Mouse (Mus musculus) liver, embryonic 11.5 days (tissue): ENCODE measurements around the gene Ptprt. TPM values are rescaled to one million over a fixed set of nuclear protein-coding genes. Genes with fewer than 3 reads are reported as not detected.

Source experiments
- ATAC-seq: fragments of 200-750 bp; cut with Nextera tagmentation; replicated peaks from 2 replicates; pipeline ENCODE4 v1.8.0; 2017; ENCODE audit warnings: moderate number of reproducible peaks, mild to moderate bottlenecking, moderate TSS enrichment, moderate library complexity; ENCODE audit not compliant: low FRiP score
- DNase-seq: peaks from one replicate; pipeline ENCODE4 v3.0.0-alpha.2; 2017; ENCODE audit warnings: low spot score
- H3K27ac ChIP-seq: fragments of 300-500 bp; sonication (generic); 2 replicates; pipeline ENCODE4 v1.5.1; 2014; ENCODE audit warnings: mild to moderate bottlenecking, low read depth, low read length, control low read depth
- H3K27me3 ChIP-seq: fragments of 300-500 bp; sonication (generic); replicated peaks from 2 replicates; pipeline ENCODE4 v1.6.1; 2014; ENCODE audit warnings: low read length, mixed read lengths; ENCODE audit not compliant: control insufficient read depth, insufficient read depth
- H3K36me3 ChIP-seq: fragments of 300-500 bp; sonication (generic); 2 replicates; pipeline ENCODE4 v1.6.1; 2014; ENCODE audit warnings: mild to moderate bottlenecking, low read length, moderate library complexity, mixed read lengths; ENCODE audit not compliant: control insufficient read depth, insufficient read depth
- H3K4me1 ChIP-seq: fragments of 300-500 bp; sonication (generic); replicated peaks from 2 replicates; pipeline ENCODE4 v1.6.1; 2014; ENCODE audit warnings: low read length, mixed read lengths; ENCODE audit not compliant: control insufficient read depth, insufficient read depth
- H3K4me2 ChIP-seq: fragments of 300-500 bp; sonication (generic); 2 replicates; pipeline ENCODE4 v1.6.1; 2014; ENCODE audit warnings: mild to moderate bottlenecking, control low read depth, moderate library complexity
- H3K4me3 ChIP-seq: fragments of 300-500 bp; sonication (generic); 2 replicates; pipeline ENCODE4 v1.5.1; 2014; ENCODE audit warnings: low read depth, low read length, control low read depth
- H3K9ac ChIP-seq: fragments of 300-500 bp; sonication (generic); 2 replicates; pipeline ENCODE4 v1.6.1; 2014; ENCODE audit warnings: low read depth, low read length, control low read depth
- H3K9me3 ChIP-seq: fragments of 300-500 bp; sonication (generic); 2 replicates; pipeline ENCODE4 v1.6.1; 2016; ENCODE audit warnings: low read length, inconsistent platforms, mixed read lengths; ENCODE audit not compliant: control insufficient read depth
- WGBS: fragments of 180-500 bp; shearing (Covaris S2); extraction: QIAGEN DNeasy Blood & Tissue Kit; methylation state at CpG from one replicate; pipeline ENCODE4 v1.1.7; 2014; 5-methylcytosine and 5-hydroxymethylcytosine counted together
- polyA plus RNA-seq: library from polyadenylated mRNA; unstranded; fragments of >200 nt; fragmentation: Nextera tagmentation; extraction: Ambion mirVana; gene quantifications from 2 replicates; pipeline ENCODE4 v1.2.1, GENCODE M21; 2014

The Ptprt gene
- polyA plus RNA-seq, 1 experiment from 2014 or later = 0.34 TPM

DNA sequence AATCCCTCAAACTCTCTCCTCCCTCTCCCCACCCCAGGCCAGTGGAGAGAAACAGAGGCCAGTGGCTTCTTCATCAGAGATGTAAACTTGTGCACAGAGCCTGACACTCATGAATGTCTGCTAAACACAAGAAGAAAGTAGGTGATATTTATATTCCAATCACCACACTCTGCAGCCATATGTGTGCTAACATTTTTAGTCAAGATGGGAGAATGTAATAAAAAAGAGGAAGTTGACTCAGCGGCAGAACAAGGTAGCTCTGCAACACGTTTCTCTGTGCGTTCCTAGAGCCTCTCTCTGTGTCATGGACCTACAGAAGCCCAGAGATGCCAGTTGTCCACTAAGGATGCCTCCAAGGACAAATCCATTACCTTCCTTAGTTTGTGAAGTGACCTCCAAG, 34.9 kb downstream of the Ptprt start:
- Histone ChIP-seq H3K4me2 (no peak overlapping the region), H3K27ac (no peak overlapping the region), H3K9ac (no peak overlapping the region), H3K27me3 (no peaks in the 10 kb centered on the region), H3K4me3 (no peak overlapping the region), H3K36me3 (no peaks in the 10 kb centered on the region), H3K4me1 (no peaks in the 10 kb centered on the region), H3K9me3 (no peaks in the 10 kb centered on the region)
- 74% methylated on average over 3 of the region's 3 CpGs for WGBS
- ATAC-seq (no peak), DNase-seq (no peak)

DNA sequence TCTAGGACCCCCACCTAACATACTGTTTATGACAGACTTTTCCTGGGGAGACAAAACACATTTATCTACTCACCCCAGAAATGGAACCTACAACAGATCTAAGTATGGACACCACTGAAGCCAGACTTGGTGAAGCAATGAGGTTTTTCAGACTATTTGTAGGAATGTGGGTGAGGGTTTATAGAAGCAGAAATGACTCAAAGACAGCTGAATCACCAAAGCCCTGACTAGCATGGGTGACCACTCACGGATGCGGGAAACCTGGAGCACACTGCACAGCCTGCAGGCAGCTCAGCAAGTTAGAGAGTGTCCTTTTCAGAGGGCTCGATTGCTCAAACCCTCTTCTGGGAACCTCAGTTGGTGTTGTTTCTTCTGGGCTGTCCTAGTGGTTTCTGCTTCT, 36.2 kb downstream of the Ptprt start:
- Histone ChIP-seq H3K4me3 (no peak overlapping the region), H3K36me3 (no peaks in the 10 kb centered on the region), H3K27ac (no peak overlapping the region), H3K9me3 (no peaks in the 10 kb centered on the region), H3K4me1 (no peaks in the 10 kb centered on the region), H3K4me2 (no peak overlapping the region), H3K27me3 (no peaks in the 10 kb centered on the region), H3K9ac (no peak overlapping the region)
- 89% methylated on average over 3 of the region's 3 CpGs for WGBS
- DNase-seq (no peak), ATAC-seq (no peak)

DNA sequence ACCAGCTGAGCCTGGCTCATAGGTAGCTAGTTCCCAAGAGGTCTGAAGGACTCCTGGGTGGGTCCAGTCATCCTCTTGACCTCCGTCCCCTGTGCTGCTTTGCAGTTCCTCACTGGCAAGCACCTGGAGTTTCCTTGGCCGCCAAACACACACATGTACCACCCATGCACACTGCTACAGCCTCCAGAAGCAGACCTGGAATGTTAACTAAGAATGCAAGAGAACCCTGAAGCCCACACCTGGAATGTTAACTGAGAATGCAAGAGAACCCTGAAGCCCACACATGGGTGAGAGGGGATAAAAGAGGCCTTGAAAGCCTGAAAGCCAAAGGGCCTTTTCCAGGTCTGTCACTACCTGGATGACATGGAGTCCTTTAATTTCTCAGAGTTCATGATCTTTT, 46.7 kb downstream of the Ptprt start:
- H3K9ac ChIP-seq = no peak overlapping the region
- H3K4me2 ChIP-seq = no peak overlapping the region
- no peaks in the 10 kb centered on the region for H3K9me3 ChIP-seq
- H3K36me3 ChIP-seq = no peaks in the 10 kb centered on the region
- H3K27me3 ChIP-seq = no peaks in the 10 kb centered on the region
- no peak overlapping the region for H3K27ac ChIP-seq
- no peak for DNase-seq
- WGBS = 56% methylated on average over 2 of the region's 2 CpGs
- no peaks in the 10 kb centered on the region for H3K4me1 ChIP-seq
- no peak overlapping the region for H3K4me3 ChIP-seq
- no peak for ATAC-seq

DNA sequence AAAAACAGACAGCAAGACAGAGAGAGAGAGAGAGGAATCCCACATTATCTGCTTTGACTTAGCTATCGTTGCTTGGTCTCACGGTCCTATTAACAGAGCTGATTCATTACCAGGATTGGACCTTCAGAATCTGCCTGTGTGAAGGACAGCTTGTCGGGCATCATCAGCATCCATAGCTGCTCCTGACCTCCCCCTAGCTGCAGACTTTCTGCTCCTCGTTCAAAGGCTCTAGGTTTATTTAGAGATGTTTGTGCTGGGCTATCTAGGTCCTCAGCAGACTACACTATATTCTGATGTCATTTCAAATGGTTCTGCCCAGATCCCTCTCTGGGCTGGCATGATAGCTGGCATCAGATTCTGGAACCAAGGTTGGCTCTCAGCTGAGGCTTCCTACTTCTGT, 47.5 kb downstream of the Ptprt start:
- Histone ChIP-seq H3K36me3 (no peaks in the 10 kb centered on the region), H3K27ac (no peak overlapping the region), H3K9ac (no peak overlapping the region), H3K27me3 (no peaks in the 10 kb centered on the region), H3K4me1 (no peaks in the 10 kb centered on the region), H3K9me3 (no peaks in the 10 kb centered on the region), H3K4me3 (no peak overlapping the region), H3K4me2 (no peak overlapping the region)
- ATAC-seq (no peak), DNase-seq (no peak)
- WGBS = 76% methylated on average over 4 of the region's 4 CpGs

DNA sequence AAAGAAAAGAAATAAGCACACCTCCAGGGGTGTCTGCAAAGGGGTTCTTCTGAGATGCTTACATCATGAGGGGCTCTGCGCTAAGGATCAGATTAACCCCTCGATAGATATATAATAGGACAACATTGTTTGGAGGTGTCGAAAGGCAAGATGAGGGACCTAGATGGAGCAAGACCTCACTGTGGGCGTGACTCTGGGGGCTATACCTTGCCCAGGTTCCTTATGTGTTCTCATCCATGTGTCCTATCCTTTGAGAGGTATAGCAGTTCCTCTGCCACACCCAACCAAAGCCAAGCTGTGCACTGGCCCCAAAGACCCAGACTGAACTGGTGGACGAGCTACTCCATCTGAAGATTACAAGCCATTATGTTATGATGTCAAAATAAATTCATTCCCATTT, 58.2 kb downstream of the Ptprt start:
- no peak overlapping the region for H3K27ac ChIP-seq
- no peak overlapping the region for H3K4me2 ChIP-seq
- ATAC-seq = no peak
- no peaks in the 10 kb centered on the region for H3K4me1 ChIP-seq
- no peaks in the 10 kb centered on the region for H3K27me3 ChIP-seq
- no peak for DNase-seq
- no peak overlapping the region for H3K9ac ChIP-seq
- no peaks in the 10 kb centered on the region for H3K9me3 ChIP-seq
- H3K36me3 ChIP-seq = no peaks in the 10 kb centered on the region
- 82% methylated on average over 5 of the region's 5 CpGs for WGBS
- no peak overlapping the region for H3K4me3 ChIP-seq

DNA sequence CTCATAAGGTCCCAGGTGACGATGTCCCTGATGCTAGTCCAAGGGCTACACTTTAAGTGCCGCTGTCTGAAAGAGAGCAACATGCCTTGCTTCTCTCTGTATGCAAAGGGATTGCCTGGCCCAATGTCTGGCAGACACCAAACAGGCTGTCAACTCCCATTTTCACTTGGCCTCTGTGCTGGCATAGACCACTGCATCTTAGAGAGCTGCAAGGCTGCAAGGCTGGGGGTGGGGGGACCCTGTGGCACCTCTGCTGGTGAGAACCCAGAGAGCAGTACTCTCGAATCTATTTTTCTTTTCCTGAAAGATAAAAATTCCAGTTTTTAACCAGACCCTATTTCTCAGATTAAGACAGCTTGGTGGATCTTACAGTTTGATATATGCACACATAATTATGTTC, 69.6 kb downstream of the Ptprt start:
- no peak for DNase-seq
- H3K4me1 ChIP-seq = no peaks in the 10 kb centered on the region
- H3K36me3 ChIP-seq = no peaks in the 10 kb centered on the region
- H3K27ac ChIP-seq = no peak overlapping the region
- ATAC-seq = no peak
- no peak overlapping the region for H3K4me3 ChIP-seq
- H3K9me3 ChIP-seq = no peaks in the 10 kb centered on the region
- no peak overlapping the region for H3K4me2 ChIP-seq
- no peak overlapping the region for H3K9ac ChIP-seq
- 77% methylated on average over 3 of the region's 3 CpGs for WGBS
- no peaks in the 10 kb centered on the region for H3K27me3 ChIP-seq

DNA sequence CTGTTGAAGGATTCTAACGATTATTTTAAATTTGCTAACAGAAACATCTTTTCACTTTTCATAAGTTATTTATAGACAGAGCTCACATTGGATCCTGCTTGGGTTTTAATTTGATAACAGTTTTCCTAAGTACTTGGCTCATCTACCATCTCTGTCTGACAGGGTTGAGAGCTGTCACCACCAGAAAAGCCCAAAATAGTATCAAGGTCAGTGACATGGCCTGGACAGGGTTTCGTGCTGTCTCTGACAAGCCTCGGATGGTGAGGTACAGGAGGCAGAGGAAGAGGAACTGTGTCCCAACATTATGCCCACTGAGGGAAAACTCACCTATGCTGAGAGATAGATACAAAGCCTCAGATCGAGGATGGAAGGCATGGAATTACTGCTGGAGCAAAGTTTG, 79.3 kb downstream of the Ptprt start:
- Histone ChIP-seq H3K36me3 (no peaks in the 10 kb centered on the region), H3K9ac (no peak overlapping the region), H3K4me2 (no peak overlapping the region), H3K27me3 (no peaks in the 10 kb centered on the region), H3K4me1 (no peaks in the 10 kb centered on the region), H3K4me3 (no peak overlapping the region), H3K9me3 (no peaks in the 10 kb centered on the region; the same call in 1 of the 2 replicates), H3K27ac (no peak overlapping the region)
- WGBS = 60% methylated on average over 4 of the region's 4 CpGs
- ATAC-seq (no peak), DNase-seq (no peak)

DNA sequence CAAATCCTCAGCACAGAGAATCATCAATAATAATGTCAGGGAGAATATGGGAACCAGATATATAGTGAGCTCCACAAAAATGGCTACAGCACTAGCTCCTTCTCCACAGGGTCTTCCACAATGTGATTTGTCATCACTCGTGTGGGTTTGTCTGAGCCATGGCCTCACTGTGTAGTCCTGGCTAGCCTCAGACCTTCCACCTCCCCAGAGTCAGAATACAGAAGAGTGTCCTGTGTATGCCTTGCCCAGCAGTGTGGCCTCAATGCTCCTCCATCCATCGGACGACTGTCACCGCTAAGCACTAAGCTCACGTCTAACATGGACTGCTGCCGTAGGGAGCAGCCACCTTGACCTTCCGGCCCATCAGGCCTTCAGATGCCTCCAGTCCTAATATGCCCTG, 83.1 kb downstream of the Ptprt start:
- DNase-seq = no peak
- no peak overlapping the region for H3K4me2 ChIP-seq
- no peaks in the 10 kb centered on the region for H3K9me3 ChIP-seq
- H3K27ac ChIP-seq = no peak overlapping the region
- no peak overlapping the region for H3K4me3 ChIP-seq
- WGBS = 87% methylated on average over 7 of the region's 7 CpGs
- no peak overlapping the region for H3K9ac ChIP-seq
- ATAC-seq = no peak
- H3K4me1 ChIP-seq = no peaks in the 10 kb centered on the region
- no peaks in the 10 kb centered on the region for H3K36me3 ChIP-seq
- H3K27me3 ChIP-seq = no peaks in the 10 kb centered on the region

DNA sequence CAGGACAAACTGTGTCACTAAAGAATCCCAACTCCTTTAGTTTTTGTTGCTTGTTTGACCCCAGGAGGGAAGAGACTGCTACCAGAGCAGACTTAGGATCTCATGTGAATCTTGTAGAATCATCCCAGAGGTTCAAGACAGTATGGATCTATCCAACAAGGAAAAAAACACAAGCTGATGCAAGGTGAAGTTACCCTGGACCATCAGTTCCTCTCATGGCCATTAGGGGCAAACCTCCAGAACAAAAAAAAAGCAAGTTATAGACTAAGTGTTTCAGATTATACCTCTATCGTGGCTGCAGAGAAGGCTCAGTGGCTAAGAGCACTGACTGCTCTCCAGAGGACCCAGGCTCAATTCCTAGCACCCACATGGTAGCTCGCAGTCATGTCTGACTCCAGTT, 88.1 kb downstream of the Ptprt start:
- DNase-seq (no peak), ATAC-seq (no peak)
- no peak overlapping the region for H3K4me2 ChIP-seq
- H3K4me3 ChIP-seq = no peak overlapping the region
- no peaks in the 10 kb centered on the region for H3K36me3 ChIP-seq
- no peak overlapping the region for H3K9ac ChIP-seq
- no peaks in the 10 kb centered on the region for H3K4me1 ChIP-seq
- no peak overlapping the region for H3K27ac ChIP-seq
- no peaks in the 10 kb centered on the region for H3K27me3 ChIP-seq
- WGBS = 61% methylated on average over 2 of the region's 2 CpGs
- no peaks in the 10 kb centered on the region for H3K9me3 ChIP-seq
